Mouse (Mus musculus) MEL (cell line): ENCODE data around the gene Erfe. TPM values are rescaled to one million over a fixed set of nuclear protein-coding genes. Genes with fewer than 3 reads are reported as not detected.

Source experiments
- DNase-seq: peaks from one replicate; pipeline ENCODE4 v3.0.0; 2011; ENCODE audit warnings: low read depth, low spot score
- H3K27ac ChIP-seq: 2 replicates; pipeline ENCODE4 v1.5.1; 2012; ENCODE audit warnings: low read depth, mild to moderate bottlenecking, control low read depth, low read length, moderate library complexity; ENCODE audit not compliant: control insufficient read depth
- H3K27me3 ChIP-seq, 2 experiments: fragments of 150-350 bp in 1 of 2; sonication (generic) in 1 of 2; 2 replicates each; pipeline ENCODE4 v1.6.1; 2012; ENCODE audit warnings: low read length in 2 of 2, mild to moderate bottlenecking in 2 of 2, improper control_type of control experiment in 1 of 2, moderate library complexity in 1 of 2; ENCODE audit not compliant: insufficient read depth in 2 of 2, control insufficient read depth in 1 of 2
- H3K36me3 ChIP-seq, 2 experiments: 2 replicates each; pipeline ENCODE4 v1.6.1; 2012 to 2014; ENCODE audit warnings: low read length in 2 of 2, improper control_type of control experiment in 1 of 2, inconsistent platforms in 1 of 2, mild to moderate bottlenecking in 1 of 2; ENCODE audit not compliant: insufficient read depth in 2 of 2, control insufficient read depth in 1 of 2
- H3K4me1 ChIP-seq, 2 experiments: fragments of 150-350 bp in 1 of 2; sonication (generic) in 1 of 2; 2 replicates each; pipeline ENCODE4 v1.6.1; 2012; ENCODE audit warnings: low read length in 2 of 2, improper control_type of control experiment in 1 of 2, mild to moderate bottlenecking in 1 of 2; ENCODE audit not compliant: insufficient read depth in 2 of 2, control insufficient read depth in 1 of 2
- H3K4me3 ChIP-seq, 2 experiments: fragments of 150-350 bp in 1 of 2; sonication (generic) in 1 of 2; 2 replicates each; pipeline ENCODE4 v1.5.1; 2012; ENCODE audit warnings: low read depth in 2 of 2, low read length in 2 of 2, mild to moderate bottlenecking in 2 of 2, moderate library complexity in 2 of 2, control low read depth in 1 of 2, improper control_type of control experiment in 1 of 2; ENCODE audit not compliant: control insufficient read depth in 1 of 2, insufficient read depth in 1 of 2
- H3K79me2 ChIP-seq: 2 replicates; pipeline ENCODE4 v1.6.1; 2012; ENCODE audit warnings: mild to moderate bottlenecking, low read length, moderate library complexity; ENCODE audit not compliant: control insufficient read depth, poor library complexity, insufficient read depth
- H3K9ac ChIP-seq: 2 replicates; pipeline ENCODE4 v1.6.1; 2012; ENCODE audit warnings: low read depth, mild to moderate bottlenecking, control low read depth, low read length, moderate library complexity; ENCODE audit not compliant: control insufficient read depth, poor library complexity, severe bottlenecking
- H3K9me3 ChIP-seq: fragments of 150-350 bp; sonication (generic); replicated peaks from 2 replicates; pipeline ENCODE4 v1.6.1; 2012; ENCODE audit warnings: mild to moderate bottlenecking, low read length, improper control_type of control experiment, moderate library complexity; ENCODE audit not compliant: insufficient read depth
- CHD2 ChIP-seq: IDR thresholded peaks from 2 replicates; pipeline ENCODE4 v1.6.1; 2011; ENCODE audit warnings: low read length, improper control_type of control experiment
- CTCF ChIP-seq, 3 experiments: IDR thresholded peaks in 2 of 3; conservative IDR thresholded peaks in 1 of 3; 2 replicates each; pipeline ENCODE4 v1.5.1; 2011 to 2012; ENCODE audit warnings: low read length in 3 of 3, low read depth in 2 of 3, mild to moderate bottlenecking in 2 of 3, improper control_type of control experiment in 1 of 3, inconsistent platforms in 1 of 3, mixed read lengths in 1 of 3, moderate library complexity in 1 of 3; ENCODE audit not compliant: control insufficient read depth in 1 of 3, insufficient read depth in 1 of 3, poor library complexity in 1 of 3, severe bottlenecking in 1 of 3
- ELF1 ChIP-seq: IDR thresholded peaks from 2 replicates; pipeline ENCODE4 v1.6.1; 2014; ENCODE audit warnings: low read depth, mild to moderate bottlenecking, inconsistent platforms, low read length, improper control_type of control experiment, moderate library complexity
- EP300 ChIP-seq, 2 experiments: IDR thresholded peaks; 2 replicates each; pipeline ENCODE4 v1.6.1; 2011; ENCODE audit warnings: improper control_type of control experiment in 2 of 2, low read length in 2 of 2, low read depth in 1 of 2, mild to moderate bottlenecking in 1 of 2
- ETS1 ChIP-seq: IDR thresholded peaks from 2 replicates; pipeline ENCODE4 v1.6.1; 2012; ENCODE audit warnings: low read depth, mild to moderate bottlenecking, inconsistent platforms, low read length, improper control_type of control experiment, moderate library complexity
- GABPA ChIP-seq: IDR thresholded peaks from 2 replicates; pipeline ENCODE4 v1.6.1; 2012; ENCODE audit warnings: low read depth, mild to moderate bottlenecking, inconsistent platforms, low read length, improper control_type of control experiment, moderate library complexity
- GATA1 ChIP-seq: IDR thresholded peaks from 2 replicates; pipeline ENCODE4 v1.6.1; 2011; ENCODE audit warnings: low read depth, low read length, improper control_type of control experiment
- HCFC1 ChIP-seq: IDR thresholded peaks from 2 replicates; pipeline ENCODE4 v1.6.1; 2012; ENCODE audit warnings: low read depth, mild to moderate bottlenecking, inconsistent platforms, low read length, improper control_type of control experiment, moderate library complexity
- KAT2A ChIP-seq: conservative IDR thresholded peaks from 2 replicates; pipeline ENCODE4 v1.6.1; 2012; ENCODE audit warnings: low read depth, low read length, improper control_type of control experiment, inconsistent platforms
- MAX ChIP-seq: IDR thresholded peaks from 2 replicates; pipeline ENCODE4 v1.6.1; 2011; ENCODE audit warnings: low read length, improper control_type of control experiment
- MAZ ChIP-seq: IDR thresholded peaks from 2 replicates; pipeline ENCODE4 v1.6.1; 2012; ENCODE audit warnings: low read depth, mild to moderate bottlenecking, inconsistent platforms, low read length, improper control_type of control experiment
- MEF2A ChIP-seq: IDR thresholded peaks from 2 replicates; pipeline ENCODE4 v1.6.1; 2014; ENCODE audit warnings: low read depth, mild to moderate bottlenecking, inconsistent platforms, low read length, improper control_type of control experiment; ENCODE audit not compliant: poor library complexity, insufficient replicate concordance, severe bottlenecking; ENCODE audit errors: extremely low read depth
- MXI1 ChIP-seq: IDR thresholded peaks from 2 replicates; pipeline ENCODE4 v1.6.1; 2011; ENCODE audit warnings: mild to moderate bottlenecking, low read depth, low read length, improper control_type of control experiment
- NELFE ChIP-seq: IDR thresholded peaks from 2 replicates; pipeline ENCODE4 v1.6.1; 2011; ENCODE audit warnings: low read depth, low read length, improper control_type of control experiment
- POLR2AphosphoS2 ChIP-seq: IDR thresholded peaks from 2 replicates; pipeline ENCODE4 v1.6.1; 2011; ENCODE audit warnings: low read length, improper control_type of control experiment
- RCOR1 ChIP-seq: IDR thresholded peaks from 2 replicates; pipeline ENCODE4 v1.6.1; 2012; ENCODE audit warnings: low read depth, mild to moderate bottlenecking, inconsistent platforms, low read length, improper control_type of control experiment
- SIN3A ChIP-seq: IDR thresholded peaks from 2 replicates; pipeline ENCODE4 v1.6.1; 2012; ENCODE audit warnings: low read length, improper control_type of control experiment, inconsistent platforms
- SMC3 ChIP-seq: IDR thresholded peaks from 2 replicates; pipeline ENCODE4 v1.6.1; 2011; ENCODE audit warnings: low read depth, low read length, improper control_type of control experiment
- TAL1 ChIP-seq: IDR thresholded peaks from 2 replicates; pipeline ENCODE4 v1.6.1; 2012; ENCODE audit warnings: mild to moderate bottlenecking, inconsistent platforms, low read length, moderate library complexity, mixed read lengths
- TCF12 ChIP-seq: IDR thresholded peaks from 2 replicates; pipeline ENCODE4 v1.6.1; 2014; ENCODE audit warnings: low read depth, mild to moderate bottlenecking, inconsistent platforms, low read length, improper control_type of control experiment, moderate library complexity
- ZMIZ1 ChIP-seq: IDR thresholded peaks from 2 replicates; pipeline ENCODE4 v1.6.1; 2012; ENCODE audit warnings: low read depth, mild to moderate bottlenecking, inconsistent platforms, low read length, improper control_type of control experiment, moderate library complexity
- polyA plus RNA-seq, 2 experiments: library from polyadenylated mRNA; stranded (reverse) in 1 of 2; unstranded in 1 of 2; fragments of >175 nt in 1 of 2; fragments of >200 nt in 1 of 2; gene quantifications; 2 replicates each; pipeline versions ENCODE4 v1.2.1 to v1.2.4; 2012; ENCODE audit warnings: low replicate concordance in 2 of 2, low read depth in 1 of 2; ENCODE audit not compliant: insufficient read length in 2 of 2, insufficient read depth in 1 of 2, missing spikeins in 1 of 2
- total RNA-seq: library from RNA; depleted of rRNA; stranded (reverse); fragments of 300-350 nt; gene quantifications from 2 replicates; pipeline ENCODE4 v1.2.3, GENCODE M21; 2012

The Erfe gene
- total and polyA plus RNA-seq, 3 experiments: 4.6 to 9.1 TPM; not detected in 1

GRCm38 (mm10) chr1:91337355-91337754 is 28.9 kb upstream of the Erfe start:
- no peaks in the 10 kb centered on the region for H3K27me3 ChIP-seq
- no peaks in the 10 kb centered on the region; a peak in 1 of 4 replicates for H3K36me3 ChIP-seq
- no peak for DNase-seq
- H3K9ac ChIP-seq: no peak overlapping the region
- no peak overlapping the region for H3K27ac ChIP-seq
- H3K79me2 ChIP-seq: no peaks in the 10 kb centered on the region
- no peak overlapping the region for H3K4me3 ChIP-seq
- no peaks in the 10 kb centered on the region for H3K9me3 ChIP-seq
- H3K4me1 ChIP-seq: peaks cover 0 to 6% of the 10 kb centered on the region in 2 experiments; a peak in 1 of 4 replicates
- TF ChIP-seq KAT2A (no peak), HCFC1 (no peak), MEF2A (no peak), CTCF (IDR thresholded peaks at IDR 0.05 in 2 of 3, conservative IDR thresholded peaks at IDR 0.05 in 1 of 3; ENCODE audit: control insufficient read depth in 1 of 3, insufficient read depth in 1 of 3, low read depth in 2 of 3, low read length in 3 of 3, poor library complexity in 1 of 3, severe bottlenecking in 1 of 3) (no peak), ZMIZ1 (no peak), MAX (no peak), MXI1 (no peak), TAL1 (no peak), MAZ (no peak), NELFE (no peak)

- no peaks in the 10 kb centered on the region; a peak in 1 of 4 replicates for H3K27me3 ChIP-seq
- DNase-seq: no peak
- TF ChIP-seq SIN3A: no peak
- no peak for TF ChIP-seq EP300 (IDR thresholded peaks at IDR 0.05; ENCODE audit: low read depth in 1 of 2, low read length in 2 of 2)
- TF ChIP-seq SMC3: no peak
- no peak for TF ChIP-seq ELF1
- TF ChIP-seq TCF12: no peak
- no peak for TF ChIP-seq HCFC1
- no peak for TF ChIP-seq GATA1
- no peak for TF ChIP-seq ETS1
- TF ChIP-seq RCOR1: no peak
- TF ChIP-seq MEF2A: no peak
- no peak for TF ChIP-seq ZMIZ1
- no peak for TF ChIP-seq TAL1
- TF ChIP-seq MXI1: no peak
- no peak for TF ChIP-seq POLR2AphosphoS2
- no peak for TF ChIP-seq CHD2
- no peak for TF ChIP-seq GABPA
- TF ChIP-seq, all 39 proteins: peak for 0
- Histone ChIP-seq H3K36me3 (no peaks in the 10 kb centered on the region), H3K9ac (no peak overlapping the region), H3K9me3 (no peaks in the 10 kb centered on the region), H3K4me3 (no peak overlapping the region), H3K4me1 (no peaks in the 10 kb centered on the region), H3K27ac (no peak overlapping the region), H3K79me2 (no peaks in the 10 kb centered on the region)
Measured at GRCm38 (mm10) chr1:91344001-91344400, 22.2 kb upstream of the Erfe start.
